In the genomic region with DNA sequence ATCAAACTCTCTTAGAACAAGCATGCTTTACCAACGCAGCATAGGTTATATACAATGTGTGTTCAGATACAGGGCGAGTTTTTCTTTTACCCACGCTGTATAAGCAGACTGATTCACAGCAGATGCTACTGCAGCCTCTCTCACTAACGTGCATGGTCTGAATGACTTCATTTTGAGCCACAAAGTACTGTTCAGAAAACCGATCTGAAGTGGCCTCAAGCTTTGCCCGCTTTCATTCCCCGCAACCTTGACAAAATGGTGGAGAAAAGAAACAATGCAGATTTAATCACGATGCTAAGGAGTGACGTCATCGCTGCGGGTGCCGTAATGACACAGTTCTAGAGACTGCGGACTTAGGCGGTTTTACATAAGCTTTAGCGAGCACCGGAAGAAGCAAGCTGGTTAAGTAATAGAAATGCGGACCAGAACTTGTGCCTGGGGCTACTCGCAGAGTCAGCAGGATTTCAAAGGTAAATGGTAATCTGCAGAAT, we compare ENCODE assay signal across 7 mouse cellular contexts. TPM values are rescaled to one million over a fixed set of nuclear protein-coding genes. Genes with fewer than 3 reads are reported as not detected.
DNase-seq lines count a peak whose midpoint lies in the region; ATAC-seq and TF ChIP-seq lines count a peak whose summit lies in the region.

No protein-coding gene starts in this region.

- H3K27me3 ChIP-seq in hindbrain, embryonic 14.5 days (ENCODE audit: control insufficient read depth, insufficient read depth, low read length): no peaks in the 10 kb centered on the region
- H3K27me3 ChIP-seq in liver, embryonic 14.5 days (ENCODE audit: control insufficient read depth, insufficient read depth, low read length): no peaks in the 10 kb centered on the region

- peaks cover 51% of the 10 kb centered on the region for H3K4me1 ChIP-seq in hindbrain, embryonic 14.5 days (replicated peaks; ENCODE audit: control insufficient read depth, insufficient read depth, low read length)
- peaks cover 0 to 8% of the 10 kb centered on the region in 2 experiments; a peak in 1 of 4 replicates for H3K4me1 ChIP-seq in liver, embryonic 14.5 days (replicated peaks; ENCODE audit: control insufficient read depth in 2 of 2, insufficient read depth in 2 of 2, low read length in 1 of 2)

- no peak for TF ChIP-seq EP300 in liver, embryonic 14.5 days (IDR thresholded peaks at IDR 0.05; ENCODE audit: low read depth)

- 5% methylated on average over 18 of the region's 18 CpGs for WGBS in hindbrain, embryonic 14.5 days
- 28% methylated on average over 18 of the region's 18 CpGs for WGBS in liver, embryonic 14.5 days (ENCODE audit: insufficient replicate concordance)

- DNase-seq in thymus, postnatal 0 days (ENCODE audit: low spot score): peak; percentile 3
- no peak for DNase-seq in thymus, postnatal 25 days
- peak; percentile 80 for DNase-seq in embryo, embryonic 11 days
- peak; percentile 85 for DNase-seq in hindbrain, embryonic 14.5 days (ENCODE audit: low spot score)
- DNase-seq in liver, embryonic 14.5 days (ENCODE audit: low read depth in 3 of 3, low spot score in 3 of 3): no peak
- peak; percentile 60 for DNase-seq in right cerebral cortex, postnatal 4 days
- no peak for DNase-seq in natural killer cell, adult 2 months (ENCODE audit: low spot score in 2 of 2)

- peak; percentile 49 for ATAC-seq in hindbrain, embryonic 14.5 days (ENCODE audit: low FRiP score)
- no peak for ATAC-seq in liver, embryonic 14.5 days (ENCODE audit: insufficient read depth)

- H3K9ac ChIP-seq in hindbrain, embryonic 14.5 days: peak overlapping the region; percentile 51
- H3K9ac ChIP-seq in liver, embryonic 14.5 days (replicated peaks): no peak overlapping the region

- H3K4me3 ChIP-seq in hindbrain, embryonic 14.5 days (replicated peaks; ENCODE audit: low read length): peak overlapping the region; percentile 17
- no peak overlapping the region for H3K4me3 ChIP-seq in liver, embryonic 14.5 days (ENCODE audit: insufficient read depth in 1 of 2, low read depth in 2 of 2, low read length in 2 of 2)

- no peak for TF ChIP-seq CTCF in liver, embryonic 14.5 days (IDR thresholded peaks at IDR 0.05; ENCODE audit: low read depth)

- peak overlapping the region; percentile 86 for H3K27ac ChIP-seq in hindbrain, embryonic 14.5 days
- H3K27ac ChIP-seq in liver, embryonic 14.5 days: no peak overlapping the region

- H3K9me3 ChIP-seq in hindbrain, embryonic 14.5 days (ENCODE audit: control insufficient read depth, low read length): no peaks in the 10 kb centered on the region
- no peaks in the 10 kb centered on the region for H3K9me3 ChIP-seq in liver, embryonic 14.5 days (ENCODE audit: control insufficient read depth, low read length)

- H3K4me2 ChIP-seq in hindbrain, embryonic 14.5 days (replicated peaks): peak overlapping the region; percentile 49
- 0 out of 2 replicates have a peak overlapping the region, but pooled peaks have one; percentile 4 for H3K4me2 ChIP-seq in liver, embryonic 14.5 days (ENCODE audit: low read depth)

- no peaks in the 10 kb centered on the region for H3K36me3 ChIP-seq in hindbrain, embryonic 14.5 days (replicated peaks; ENCODE audit: control insufficient read depth, insufficient read depth)
- H3K36me3 ChIP-seq in liver, embryonic 14.5 days (replicated peaks; ENCODE audit: control insufficient read depth, insufficient read depth, low read depth): no peaks in the 10 kb centered on the region

RNA-seq across cellular contexts. Expression of gene Sparcl1, which starts 4.6 kb away (rescaled TPM):
- polyA plus RNA-seq in thymus, postnatal 0 days (2015; fragmentation: Nextera tagmentation; extraction: Ambion mirVana): 34.1 and 35.4 TPM in 2 replicates
- 286 and 356 TPM in 2 replicates for polyA plus RNA-seq in hindbrain, embryonic 14.5 days (2014; fragmentation: Nextera tagmentation; extraction: Ambion mirVana)
- 0.81 and 1.4 TPM in 2 replicates for polyA plus RNA-seq in liver, embryonic 14.5 days (2012; rRNA removed)
- 1.0 and 1.2 TPM in 2 replicates for polyA plus RNA-seq in liver, embryonic 14.5 days (2014; fragmentation: Nextera tagmentation; extraction: Ambion mirVana)

RNA-seq across cellular contexts. Expression of gene Gm17660, which starts 31.5 kb away (rescaled TPM):
- polyA plus RNA-seq in thymus, postnatal 0 days (2015; fragmentation: Nextera tagmentation; extraction: Ambion mirVana): not detected in 2 replicates
- polyA plus RNA-seq in hindbrain, embryonic 14.5 days (2014; fragmentation: Nextera tagmentation; extraction: Ambion mirVana): not detected in 2 replicates
- polyA plus RNA-seq in liver, embryonic 14.5 days (2012; rRNA removed): not detected in 2 replicates
- not detected in 2 replicates for polyA plus RNA-seq in liver, embryonic 14.5 days (2014; fragmentation: Nextera tagmentation; extraction: Ambion mirVana)

Comparison
In these comparisons a context has a peak if more than half of its experiments do, and no peak if none do; other contexts are left out.
1. DNase-seq: peak in thymus, postnatal 0 days (single experiment), embryo, embryonic 11 days (single experiment), hindbrain, embryonic 14.5 days (single experiment) and right cerebral cortex, postnatal 4 days (single experiment); none in thymus, postnatal 25 days (single experiment), liver, embryonic 14.5 days (0 of 3) and natural killer cell, adult 2 months (0 of 2).
2. RNA of gene Sparcl1, which starts 4.6 kb away (polyA plus RNA-seq): 286 to 356 TPM in hindbrain, embryonic 14.5 days and 34.1 to 35.4 TPM in thymus, postnatal 0 days; 0.81 to 1.4 TPM in liver, embryonic 14.5 days; every median in the first group is over 10 times any median in the second.